Mouse (Mus musculus) hindbrain, postnatal 0 days (tissue): ENCODE results near the gene Btbd3. TPM values are rescaled to one million over a fixed set of nuclear protein-coding genes. Genes with fewer than 3 reads are reported as not detected.

Experiments used
- ATAC-seq: fragments of 200-750 bp; cut with Nextera tagmentation; 2 replicates; pipeline ENCODE4 v1.8.0; 2017; ENCODE audit warnings: mild to moderate bottlenecking, moderate TSS enrichment, moderate library complexity
- DNase-seq: peaks from one replicate; pipeline ENCODE4 v3.0.0-alpha.2; 2015; ENCODE audit warnings: low spot score
- H3K27ac ChIP-seq: fragments of 300-500 bp; sonication (generic); 2 replicates; pipeline ENCODE4 v1.5.1; 2014; ENCODE audit warnings: mild to moderate bottlenecking
- H3K27me3 ChIP-seq: fragments of 300-500 bp; sonication (generic); 2 replicates; pipeline ENCODE4 v1.6.1; 2014; ENCODE audit warnings: low read length, mixed read lengths; ENCODE audit not compliant: insufficient read depth
- H3K36me3 ChIP-seq: fragments of 300-500 bp; sonication (generic); 2 replicates; pipeline ENCODE4 v1.6.1; 2014; ENCODE audit warnings: low read length, mixed read lengths; ENCODE audit not compliant: insufficient read depth
- H3K4me1 ChIP-seq: fragments of 300-500 bp; sonication (generic); 2 replicates; pipeline ENCODE4 v1.6.1; 2014; ENCODE audit warnings: antibody characterized with exemption, low read length, mixed read lengths; ENCODE audit not compliant: insufficient read depth
- H3K4me2 ChIP-seq: fragments of 300-500 bp; sonication (generic); 2 replicates; pipeline ENCODE4 v1.6.1; 2014; ENCODE audit warnings: low read depth, mild to moderate bottlenecking, low read length, moderate library complexity, mixed read lengths
- H3K4me3 ChIP-seq: fragments of 300-500 bp; sonication (generic); 2 replicates; pipeline ENCODE4 v1.5.1; 2014; ENCODE audit warnings: low read length
- H3K9ac ChIP-seq: fragments of 300-500 bp; sonication (generic); replicated peaks from 2 replicates; pipeline ENCODE4 v1.6.1; 2014; ENCODE audit warnings: mild to moderate bottlenecking, low read length, moderate library complexity, mixed read lengths
- H3K9me3 ChIP-seq: fragments of 300-500 bp; sonication (generic); 2 replicates; pipeline ENCODE4 v1.6.1; 2016; ENCODE audit warnings: low read length, mixed read lengths
- CTCF ChIP-seq: IDR thresholded peaks from 2 replicates; pipeline ENCODE4 v1.5.1; 2016; ENCODE audit warnings: antibody characterized with exemption, control low read depth, low read depth
- WGBS: fragments of 180-500 bp; shearing (Covaris S2); extraction: QIAGEN DNeasy Blood & Tissue Kit; methylation state at CpG from one replicate; pipeline ENCODE4 v1.1.7; 2014; 5-methylcytosine and 5-hydroxymethylcytosine counted together
- polyA plus RNA-seq: library from polyadenylated mRNA; unstranded; fragments of >200 nt; fragmentation: Nextera tagmentation; extraction: Ambion mirVana; gene quantifications from 2 replicates; pipeline ENCODE4 v1.2.1, GENCODE M21; 2015
- total RNA-seq: library from RNA; depleted of rRNA; stranded (reverse); fragments of >200 nt; gene quantifications from 2 replicates; pipeline ENCODE4 v1.2.3, GENCODE M21; 2014

The Btbd3 gene
- total and polyA plus RNA-seq, 2 experiments from 2014 or later = 37.4 to 63.1 TPM

DNA sequence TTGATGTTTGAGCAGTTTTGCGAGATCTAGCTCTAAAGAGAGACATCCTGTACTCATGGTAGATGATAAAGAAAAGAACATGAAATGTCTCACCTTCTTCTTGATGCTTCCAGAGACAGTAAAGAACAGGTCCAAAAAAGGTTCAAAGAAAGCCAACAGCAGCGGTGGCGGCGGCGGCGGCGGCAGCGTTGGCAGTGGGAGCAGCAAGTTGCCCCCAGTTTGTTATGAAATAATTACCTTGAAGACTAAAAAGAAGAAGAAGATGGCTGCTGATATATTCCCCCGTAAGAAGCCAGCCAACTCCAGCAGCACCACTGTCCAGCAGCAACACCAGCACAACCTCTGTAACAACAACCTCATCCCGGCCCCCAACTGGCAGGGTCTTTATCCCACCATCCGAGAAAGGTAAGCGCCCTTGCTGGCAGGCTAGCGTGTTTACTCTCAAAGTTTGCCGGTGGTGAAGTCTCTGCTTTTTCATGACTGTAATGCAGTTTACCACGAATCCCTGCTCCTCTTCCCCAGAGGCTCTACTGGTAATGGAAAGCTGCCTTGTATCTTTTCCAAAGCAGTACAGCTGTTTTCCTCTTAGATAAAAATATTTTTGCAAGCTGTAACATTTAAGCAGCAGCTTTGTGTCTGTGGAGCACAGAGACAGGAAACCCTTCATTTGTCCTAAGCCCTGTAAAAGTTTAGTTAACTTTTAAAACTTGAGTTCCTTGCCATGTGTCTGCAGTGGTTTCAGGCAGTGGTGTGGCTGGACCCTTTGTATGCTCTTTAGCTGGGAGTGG is 22.7 kb downstream of the Btbd3 start:
- peak overlapping the region; percentile 70 for H3K9ac ChIP-seq
- H3K4me3 ChIP-seq = peak overlapping the region; percentile 46
- no peak for TF ChIP-seq CTCF
- DNase-seq = no peak
- H3K36me3 ChIP-seq = no peaks in the 10 kb centered on the region
- no peaks in the 10 kb centered on the region for H3K9me3 ChIP-seq
- no peaks in the 10 kb centered on the region for H3K27me3 ChIP-seq
- WGBS = 62% methylated on average over 15 of the region's 15 CpGs
- peaks cover 12% of the 10 kb centered on the region for H3K4me1 ChIP-seq
- H3K27ac ChIP-seq = peak overlapping the region; percentile 46
- H3K4me2 ChIP-seq = peak overlapping the region; percentile 56
- no peak for ATAC-seq

GRCm38 (mm10) chr2:138279641-138280040 is 23.3 kb downstream of the Btbd3 start:
- 38% methylated on average over 11 of the region's 11 CpGs for WGBS
- Histone ChIP-seq H3K27ac (peak overlapping the region; percentile 46; the same call in 1 of the 2 replicates), H3K4me2 (peak overlapping the region; percentile 56), H3K9me3 (no peaks in the 10 kb centered on the region), H3K36me3 (no peaks in the 10 kb centered on the region), H3K27me3 (no peaks in the 10 kb centered on the region), H3K4me1 (peaks cover 12% of the 10 kb centered on the region), H3K9ac (peak overlapping the region; percentile 70), H3K4me3 (peak overlapping the region; percentile 46)
- peak; percentile 37 for DNase-seq
- peak; percentile 34; the same call in 1 of the 2 replicates for ATAC-seq
- peak; percentile 46; the same call in 1 of the 2 replicates for TF ChIP-seq CTCF

GRCm38 (mm10) chr2:138280225-138280711 is 23.9 kb downstream of the Btbd3 start:
- 0 out of 2 replicates have a peak, but pooled peaks have one; percentile 18 for ATAC-seq
- Histone ChIP-seq H3K4me1 (peaks cover 12% of the 10 kb centered on the region), H3K27me3 (no peaks in the 10 kb centered on the region), H3K36me3 (no peaks in the 10 kb centered on the region), H3K4me3 (peak overlapping the region; percentile 46), H3K9ac (peak overlapping the region; percentile 70), H3K4me2 (peak overlapping the region; percentile 56), H3K27ac (peak overlapping the region; percentile 46), H3K9me3 (no peaks in the 10 kb centered on the region)
- 50% methylated on average over 17 of the region's 17 CpGs for WGBS
- TF ChIP-seq CTCF = peak; percentile 60
- peak; percentile 67 for DNase-seq

DNA sequence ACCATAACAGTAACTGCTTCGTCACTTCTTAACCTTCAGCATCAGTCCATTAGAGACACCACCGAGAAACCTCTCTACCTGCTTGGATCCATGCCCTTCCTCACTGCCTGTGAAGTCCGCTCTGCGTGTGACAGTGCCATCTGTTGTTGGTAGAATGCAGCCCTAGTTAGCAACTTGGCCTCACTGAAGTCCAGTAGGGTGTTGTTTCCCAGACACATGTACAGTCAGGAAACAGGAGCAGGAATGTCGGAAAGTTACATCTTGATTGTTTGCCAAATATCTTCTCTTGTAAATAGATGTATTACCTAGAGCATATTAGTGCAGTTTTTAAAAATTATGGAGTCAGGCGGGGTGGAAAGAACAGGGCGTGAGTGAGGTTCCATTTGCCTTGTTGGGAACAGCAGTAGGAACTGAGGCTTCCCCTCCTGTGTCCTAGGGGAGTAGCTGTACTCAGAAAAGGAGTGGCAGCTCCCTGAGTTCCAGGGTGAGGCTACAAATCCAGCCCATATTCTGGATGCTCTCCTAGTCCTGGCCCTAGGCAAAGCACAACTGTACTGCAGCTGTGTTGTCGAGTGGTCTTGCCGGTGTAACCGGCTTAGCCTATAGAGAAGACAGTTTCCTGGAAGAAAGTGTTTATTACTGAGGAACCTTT is 25.3 kb downstream of the Btbd3 start:
- Histone ChIP-seq H3K4me3 (peak overlapping the region; percentile 46), H3K36me3 (no peaks in the 10 kb centered on the region), H3K9ac (no peak overlapping the region), H3K27ac (no peak overlapping the region), H3K9me3 (no peaks in the 10 kb centered on the region), H3K4me2 (peak overlapping the region; percentile 56), H3K4me1 (peaks cover 12% of the 10 kb centered on the region), H3K27me3 (no peaks in the 10 kb centered on the region)
- WGBS = 67% methylated on average over 10 of the region's 10 CpGs
- peak; percentile 58 for TF ChIP-seq CTCF
- ATAC-seq = no peak
- DNase-seq = peak; percentile 62

- no peaks in the 10 kb centered on the region; the same call in 1 of the 2 replicates for H3K36me3 ChIP-seq
- H3K9ac ChIP-seq = no peak overlapping the region
- no peak overlapping the region for H3K4me3 ChIP-seq
- no peak for TF ChIP-seq CTCF
- no peak overlapping the region for H3K4me2 ChIP-seq
- H3K4me1 ChIP-seq = no peaks in the 10 kb centered on the region
- no peaks in the 10 kb centered on the region for H3K27me3 ChIP-seq
- no peak overlapping the region for H3K27ac ChIP-seq
- 66% methylated on average over 12 of the region's 12 CpGs for WGBS
- DNase-seq (no peak), ATAC-seq (no peak)
- no peaks in the 10 kb centered on the region for H3K9me3 ChIP-seq
Observed at GRCm38 (mm10) chr2:138283372-138283771, 27.0 kb downstream of the Btbd3 start.

- no peak overlapping the region for H3K4me3 ChIP-seq
- H3K36me3 ChIP-seq = no peaks in the 10 kb centered on the region; the same call in 1 of the 2 replicates
- no peaks in the 10 kb centered on the region for H3K9me3 ChIP-seq
- H3K9ac ChIP-seq = no peak overlapping the region
- 98% methylated on average over 15 of the region's 15 CpGs for WGBS
- no peak for TF ChIP-seq CTCF
- no peak overlapping the region for H3K4me2 ChIP-seq
- no peak for ATAC-seq
- H3K4me1 ChIP-seq = no peaks in the 10 kb centered on the region
- no peaks in the 10 kb centered on the region for H3K27me3 ChIP-seq
- H3K27ac ChIP-seq = no peak overlapping the region
- DNase-seq = no peak
Observed at GRCm38 (mm10) chr2:138283856-138284255, 27.5 kb downstream of the Btbd3 start.
